Mouse (Mus musculus): ENCODE measurements around the gene Thbs3.
A peak's percentile ranks its signal among the peaks of the same experiment; 100 is the strongest.

Thbs3 gene

GRCm38 (mm10) chr3:89214681-89215411 lies at the start of gene Thbs3:
Gene Thbs3 (plus strand): TSS chr3:89215180.
- no peak for DNase-seq (ENCODE audit: low read depth, low spot score)

DNA sequence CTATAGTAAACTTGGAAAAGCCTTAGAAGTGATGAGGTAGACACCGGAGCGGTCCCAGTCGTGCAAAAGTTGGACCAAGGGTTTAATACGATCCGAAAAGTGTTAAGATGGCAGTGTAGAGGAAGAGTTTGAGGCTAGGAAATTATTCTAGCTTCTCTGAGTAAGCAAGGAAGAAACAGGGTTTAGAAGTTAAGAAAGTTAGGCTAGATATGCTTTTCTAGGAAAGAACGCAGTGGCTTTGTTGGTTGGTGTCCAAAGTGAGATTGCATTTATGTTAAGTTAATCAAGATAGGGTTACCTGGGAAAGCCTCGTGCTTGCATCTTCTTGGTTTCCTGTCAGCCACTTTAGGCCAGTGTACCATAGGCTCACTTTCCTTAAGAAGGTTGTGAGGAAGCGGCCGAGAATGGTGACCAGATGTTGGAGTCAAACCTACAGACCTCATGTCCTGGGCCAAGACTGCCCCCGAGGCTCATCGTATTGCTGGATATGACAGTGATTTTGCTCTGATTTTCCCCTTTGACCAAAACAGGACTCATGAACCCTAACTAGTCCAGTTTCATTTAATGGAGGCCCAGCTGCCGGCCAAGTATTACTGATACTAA lies 49.6 kb upstream of the Thbs3 start:
- no peak for DNase-seq (ENCODE audit: low read depth, low spot score)

GRCm38 (mm10) chr3:89166945-89167344 lies 48.0 kb upstream of the Thbs3 start:
- DNase-seq (ENCODE audit: low read depth, low spot score), result no peak

GRCm38 (mm10) chr3:89174844-89175243 lies 40.1 kb upstream of the Thbs3 start:
- no peak for DNase-seq (ENCODE audit: low read depth, low spot score)

GRCm38 (mm10) chr3:89175544-89175943 lies 39.4 kb upstream of the Thbs3 start:
- no peak for DNase-seq (ENCODE audit: low read depth, low spot score)

DNA sequence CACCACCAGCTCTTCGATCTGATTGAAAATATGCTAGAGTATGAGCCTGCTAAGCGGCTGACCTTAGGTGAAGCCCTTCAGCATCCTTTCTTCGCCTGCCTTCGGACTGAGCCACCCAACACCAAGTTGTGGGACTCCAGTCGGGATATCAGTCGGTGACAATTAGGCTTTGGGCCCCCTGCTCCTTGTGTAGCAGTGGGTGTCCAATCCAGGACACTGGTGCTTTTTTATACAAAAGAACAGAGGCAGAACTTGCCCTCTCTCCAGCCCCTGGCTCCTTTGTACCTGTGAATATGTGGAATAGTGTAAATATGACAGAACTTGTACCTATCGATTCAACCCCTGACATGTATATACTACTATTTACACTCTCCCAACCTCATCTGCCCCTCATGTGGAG lies 38.6 kb upstream of the Thbs3 start:
- no peak for DNase-seq (ENCODE audit: low read depth, low spot score)

- peak; percentile 95 for DNase-seq (ENCODE audit: low read depth, low spot score)
These were observed 37.5 kb upstream of the Thbs3 start, which contains the start of gene Scamp3 for GRCm38 (mm10) chr3:89177242-89178106. Gene Scamp3 (plus strand): TSS chr3:89177473.

DNA sequence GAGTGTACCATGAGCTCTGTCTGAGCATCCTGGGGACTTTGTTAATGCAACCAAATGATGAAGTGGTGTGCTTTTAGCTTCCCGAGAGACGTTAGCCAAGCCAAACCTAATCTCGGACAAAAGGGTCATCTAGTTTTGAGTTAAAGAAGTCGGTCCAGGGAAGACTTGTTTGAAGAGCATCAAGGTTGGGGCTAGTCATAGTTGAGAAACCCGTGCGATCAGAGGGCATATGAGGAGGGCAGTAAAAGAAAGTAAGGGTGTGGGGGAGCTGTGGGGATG lies 36.9 kb upstream of the Thbs3 start:
- no peak for DNase-seq (ENCODE audit: low read depth, low spot score)

DNA sequence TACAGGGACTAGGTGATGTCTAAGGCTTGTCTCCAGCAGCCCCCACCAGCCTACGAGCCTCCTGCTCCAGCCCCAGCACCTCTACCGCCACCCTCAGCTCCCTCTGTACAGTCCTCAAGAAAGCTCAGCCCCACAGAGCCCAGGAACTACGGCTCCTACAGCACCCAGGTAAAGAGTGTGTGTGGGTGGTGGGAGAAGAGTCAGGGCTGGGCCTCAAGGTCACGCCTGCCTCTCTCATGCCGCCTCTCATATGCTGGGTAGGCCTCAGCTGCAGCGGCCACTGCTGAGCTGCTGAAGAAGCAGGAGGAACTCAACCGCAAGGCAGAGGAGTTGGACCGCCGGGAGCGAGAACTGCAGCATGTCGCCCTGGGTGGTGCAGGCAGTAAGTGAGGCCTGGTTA lies 35.9 kb upstream of the Thbs3 start:
- DNase-seq (ENCODE audit: low read depth, low spot score), result no peak

DNA sequence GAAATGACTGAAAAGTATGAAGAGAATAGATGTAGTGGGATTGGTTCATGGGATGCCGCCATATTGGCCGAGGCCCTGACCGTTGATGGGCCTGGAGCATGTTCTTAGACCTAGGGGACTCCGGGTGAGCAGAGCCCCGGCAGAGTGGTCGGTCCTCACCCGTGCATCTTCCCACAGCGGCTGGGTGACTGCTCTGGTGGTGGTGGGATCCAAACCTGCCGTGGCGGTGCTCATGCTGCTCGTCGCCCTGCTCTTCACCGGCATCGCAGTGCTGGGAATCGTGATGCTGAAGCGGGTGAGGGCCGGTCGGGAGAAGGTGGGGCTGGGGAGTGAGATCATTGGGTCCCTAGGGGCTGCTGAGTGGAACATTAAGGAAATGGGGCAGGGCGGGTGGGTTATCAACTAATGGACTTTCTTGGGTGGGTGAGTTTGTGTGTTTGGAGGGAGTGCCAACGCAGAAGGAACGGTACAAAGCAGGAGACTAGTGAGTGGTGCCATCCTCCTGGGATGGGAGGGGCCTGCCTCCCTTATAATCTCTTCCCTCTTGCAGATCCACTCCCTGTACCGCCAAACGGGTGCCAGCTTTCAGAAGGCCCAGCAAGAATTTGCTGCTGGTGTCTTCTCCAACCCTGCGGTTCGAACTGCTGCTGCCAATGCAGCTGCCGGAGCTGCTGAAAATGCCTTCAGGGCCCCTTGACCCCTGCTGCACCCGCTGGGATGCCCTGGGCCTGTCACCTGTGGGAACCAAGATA lies 33.1 kb upstream of the Thbs3 start:
- DNase-seq (ENCODE audit: low read depth, low spot score), result no peak

GRCm38 (mm10) chr3:89182531-89183057 lies 32.4 kb upstream of the Thbs3 start:
- no peak for DNase-seq (ENCODE audit: low read depth, low spot score)

GRCm38 (mm10) chr3:89183058-89183958 lies 31.7 kb upstream of the Thbs3 start, which contains the start of gene Fam189b:
Gene Fam189b (plus strand): TSS chr3:89183143.
- DNase-seq (ENCODE audit: low read depth, low spot score), result peak; percentile 61

- DNase-seq (ENCODE audit: low read depth, low spot score), result no peak
These were observed 31.0 kb upstream of the Thbs3 start for GRCm38 (mm10) chr3:89183959-89184315.

GRCm38 (mm10) chr3:89187197-89187596 lies 27.8 kb upstream of the Thbs3 start:
- DNase-seq (ENCODE audit: low read depth, low spot score), result no peak

- DNase-seq (ENCODE audit: low read depth, low spot score), result no peak
These were observed 27.1 kb upstream of the Thbs3 start for GRCm38 (mm10) chr3:89187690-89188477.

DNA sequence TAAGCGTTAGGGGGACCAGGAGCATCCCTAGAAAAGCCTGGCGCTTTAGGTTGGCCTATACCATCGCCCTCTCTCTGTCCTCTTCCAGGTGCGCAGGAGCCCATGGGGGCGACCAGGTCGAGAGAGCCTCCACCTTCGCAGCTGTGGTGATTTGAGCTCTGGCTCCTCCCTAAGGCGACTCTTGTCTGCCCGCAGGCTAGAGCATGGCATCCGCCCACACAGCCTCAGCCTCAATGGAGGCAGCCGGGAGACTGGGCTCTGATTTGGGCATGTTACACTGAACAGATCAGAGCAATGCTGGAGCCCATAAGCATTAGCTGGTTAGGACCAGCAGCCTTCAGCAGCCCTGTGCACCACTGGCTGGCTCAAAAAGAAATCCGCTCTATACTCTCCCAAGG lies 26.5 kb upstream of the Thbs3 start:
- no peak for DNase-seq (ENCODE audit: low read depth, low spot score)

DNA sequence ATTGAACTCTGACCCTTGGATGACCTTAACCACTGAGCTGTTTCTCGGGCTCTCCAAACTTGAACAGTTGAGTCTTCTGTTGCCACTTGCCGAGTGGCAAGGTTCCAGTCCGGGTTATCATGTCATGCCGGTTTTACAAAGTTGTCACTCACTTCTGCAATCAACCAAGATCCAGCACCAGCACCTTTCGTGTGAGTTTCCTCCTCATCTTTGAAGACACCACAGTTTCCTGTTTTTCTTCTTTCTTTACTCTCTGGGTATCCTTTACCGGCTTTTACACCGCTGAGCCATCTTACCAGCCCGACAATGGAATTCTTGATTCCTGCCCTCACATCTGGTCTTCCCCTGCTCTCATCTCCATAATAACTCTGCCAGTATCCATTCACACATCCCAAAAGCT lies 24.5 kb upstream of the Thbs3 start:
- no peak for DNase-seq (ENCODE audit: low read depth, low spot score)

DNA sequence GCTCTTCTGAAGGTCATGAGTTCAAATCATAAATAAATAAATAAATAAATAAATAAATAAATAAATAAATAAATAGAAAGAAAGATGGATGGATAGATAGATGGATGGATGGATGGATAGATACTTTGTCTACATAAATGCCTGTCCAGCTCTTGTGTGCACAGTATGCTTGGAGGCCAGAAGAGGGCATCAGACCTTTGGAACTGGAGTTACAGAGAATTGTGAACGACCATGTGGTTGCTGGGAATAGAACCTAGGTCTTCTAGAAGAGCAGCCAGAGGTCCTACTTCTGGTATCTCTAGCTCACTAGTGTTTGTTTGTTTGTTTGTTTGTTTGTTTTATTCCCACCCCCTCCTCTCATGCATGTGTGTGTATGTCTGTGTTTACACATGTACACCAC lies 21.6 kb upstream of the Thbs3 start:
- DNase-seq (ENCODE audit: low read depth, low spot score), result no peak

DNA sequence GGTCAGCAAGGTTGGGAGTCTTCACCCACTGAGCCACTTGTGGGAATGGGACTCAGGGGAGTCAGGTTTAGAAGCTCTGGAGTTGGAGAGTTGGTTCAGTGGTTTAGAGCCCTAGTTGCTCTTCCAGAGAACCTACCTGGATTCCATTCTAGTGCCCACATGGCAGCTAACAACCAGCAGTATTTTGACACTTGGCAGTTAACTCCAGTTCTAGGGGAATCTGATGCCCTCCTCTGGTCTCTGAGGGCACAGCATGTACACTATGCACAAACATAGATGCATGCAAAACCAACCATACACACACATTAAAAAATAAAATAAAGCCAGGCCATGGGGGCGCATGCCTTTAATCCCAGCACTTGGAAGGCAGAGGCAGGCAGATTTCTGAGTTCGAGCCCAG lies 21.1 kb upstream of the Thbs3 start:
- no peak for DNase-seq (ENCODE audit: low read depth, low spot score)
